Mouse (Mus musculus): ENCODE results near the gene Zfp28. TPM values are rescaled to one million over a fixed set of nuclear protein-coding genes. Genes with fewer than 3 reads are reported as not detected.
A peak's percentile ranks its signal among the peaks of the same experiment; 100 is the strongest.
"Not testable (repeated sequence)": the region's sequence is repeated elsewhere in the genome, so short reads cannot be mapped to it uniquely, and the experiment has no call there.

Gene Zfp28
- 1.9 and 2.0 TPM in 2 replicates for total RNA-seq (2014; fragmentation: Nextera tagmentation)
- 1.0 and 2.0 TPM in 2 replicates for total RNA-seq (2017)

- ATAC-seq (replicated peaks; ENCODE audit: poor library complexity, severe bottlenecking), result peak; percentile 96
Measured at GRCm38 (mm10) chr7:6383044-6383455, at the start of gene Zfp28. Gene Zfp28 (plus strand): TSS chr7:6383295.

- ATAC-seq (replicated peaks; ENCODE audit: poor library complexity, severe bottlenecking), result no peak
Measured at GRCm38 (mm10) chr7:6339865-6340264, 43.2 kb upstream of the Zfp28 start.

GRCm38 (mm10) chr7:6343501-6344071, 39.5 kb upstream of the Zfp28 start, which contains the start of gene Gm3854:
Gene Gm3854 (plus strand): TSS chr7:6343759.
- ATAC-seq (replicated peaks; ENCODE audit: poor library complexity, severe bottlenecking), result peak; percentile 92

GRCm38 (mm10) chr7:6344124-6344523, 39.0 kb upstream of the Zfp28 start:
- ATAC-seq (replicated peaks; ENCODE audit: poor library complexity, severe bottlenecking), result no peak

- no peak for ATAC-seq (replicated peaks; ENCODE audit: poor library complexity, severe bottlenecking)
Measured at GRCm38 (mm10) chr7:6358121-6358520, 25.0 kb upstream of the Zfp28 start.

GRCm38 (mm10) chr7:6358937-6359590, 24.0 kb upstream of the Zfp28 start:
- ATAC-seq (replicated peaks; ENCODE audit: poor library complexity, severe bottlenecking), result no peak

- ATAC-seq (replicated peaks; ENCODE audit: poor library complexity, severe bottlenecking), result no peak
Measured at GRCm38 (mm10) chr7:6360477-6361060, 22.5 kb upstream of the Zfp28 start.

- ATAC-seq (replicated peaks; ENCODE audit: poor library complexity, severe bottlenecking), result no peak
Measured at GRCm38 (mm10) chr7:6361756-6362155, 21.3 kb upstream of the Zfp28 start.

- ATAC-seq (replicated peaks; ENCODE audit: poor library complexity, severe bottlenecking), result peak; percentile 76
Measured at GRCm38 (mm10) chr7:6362268-6363046, 20.6 kb upstream of the Zfp28 start.

- peak; percentile 65 for ATAC-seq (replicated peaks; ENCODE audit: poor library complexity, severe bottlenecking)
Measured at GRCm38 (mm10) chr7:6363047-6363488, 20.0 kb upstream of the Zfp28 start, which contains the start of gene Zfp78. Gene Zfp78 (plus strand): TSS chr7:6363280.

- ATAC-seq (replicated peaks; ENCODE audit: poor library complexity, severe bottlenecking), result no peak
Measured at GRCm38 (mm10) chr7:6364761-6365160, 18.3 kb upstream of the Zfp28 start.

- no peak for ATAC-seq (replicated peaks; ENCODE audit: poor library complexity, severe bottlenecking)
Measured at GRCm38 (mm10) chr7:6367185-6367584, 15.9 kb upstream of the Zfp28 start.

- not testable (repeated sequence) for ATAC-seq (replicated peaks; ENCODE audit: poor library complexity, severe bottlenecking)
Measured at GRCm38 (mm10) chr7:6368146-6368545, 14.9 kb upstream of the Zfp28 start.

- no peak for ATAC-seq (replicated peaks; ENCODE audit: poor library complexity, severe bottlenecking)
Measured at GRCm38 (mm10) chr7:6369460-6369859, 13.6 kb upstream of the Zfp28 start.

- ATAC-seq (replicated peaks; ENCODE audit: poor library complexity, severe bottlenecking), result peak; percentile 40; the same call in 1 of the 2 replicates
Measured at GRCm38 (mm10) chr7:6372993-6373392, 10.1 kb upstream of the Zfp28 start.

- no peak for ATAC-seq (replicated peaks; ENCODE audit: poor library complexity, severe bottlenecking)
Measured at GRCm38 (mm10) chr7:6378441-6378840, 4.7 kb upstream of the Zfp28 start.

GRCm38 (mm10) chr7:6381431-6381830, 1.7 kb upstream of the Zfp28 start:
- ATAC-seq (replicated peaks; ENCODE audit: poor library complexity, severe bottlenecking), result no peak

- ATAC-seq (replicated peaks; ENCODE audit: poor library complexity, severe bottlenecking), result peak; percentile 2; the same call in 1 of the 2 replicates
Measured at GRCm38 (mm10) chr7:6384011-6384410, 916 bp downstream of the Zfp28 start.

GRCm38 (mm10) chr7:6386995-6387394, 3.9 kb downstream of the Zfp28 start:
- ATAC-seq (replicated peaks; ENCODE audit: poor library complexity, severe bottlenecking), result no peak

GRCm38 (mm10) chr7:6388971-6389370, 5.9 kb downstream of the Zfp28 start:
- ATAC-seq (replicated peaks; ENCODE audit: poor library complexity, severe bottlenecking), result peak; percentile 67

- peak; percentile 35; the same call in 1 of the 2 replicates for ATAC-seq (replicated peaks; ENCODE audit: poor library complexity, severe bottlenecking)
Measured at GRCm38 (mm10) chr7:6389449-6389848, 6.4 kb downstream of the Zfp28 start.

All from granulocyte monocyte progenitor cell, adult 5-6 weeks (primary cell).